Mouse (Mus musculus) kidney, embryonic 14.5 days (tissue): ENCODE measurements around the gene Ttc3. TPM values are rescaled to one million over a fixed set of nuclear protein-coding genes. Genes with fewer than 3 reads are reported as not detected.

ENCODE experiments used
- ATAC-seq: fragments of 200-750 bp; cut with Nextera tagmentation; 2 replicates; pipeline ENCODE4 v1.8.0; 2017; ENCODE audit warnings: moderate number of reproducible peaks, mild to moderate bottlenecking, moderate TSS enrichment, moderate library complexity; ENCODE audit not compliant: low FRiP score, low TSS enrichment
- H3K27ac ChIP-seq: fragments of 300-500 bp; sonication (generic); 2 replicates; pipeline ENCODE4 v1.5.1; 2014; ENCODE audit warnings: low read depth, mild to moderate bottlenecking, low read length, moderate library complexity, mixed read lengths
- H3K27me3 ChIP-seq: fragments of 300-500 bp; sonication (generic); 2 replicates; pipeline ENCODE4 v1.6.1; 2014; ENCODE audit warnings: mild to moderate bottlenecking, low read length; ENCODE audit not compliant: control insufficient read depth, insufficient read depth
- H3K36me3 ChIP-seq: fragments of 300-500 bp; sonication (generic); 2 replicates; pipeline ENCODE4 v1.6.1; 2014; ENCODE audit warnings: low read length, mixed read lengths; ENCODE audit not compliant: control insufficient read depth, insufficient read depth
- H3K4me1 ChIP-seq: fragments of 300-500 bp; sonication (generic); 2 replicates; pipeline ENCODE4 v1.6.1; 2014; ENCODE audit warnings: low read length, mixed read lengths; ENCODE audit not compliant: control insufficient read depth, insufficient read depth
- H3K4me2 ChIP-seq: fragments of 300-500 bp; sonication (generic); replicated peaks from 2 replicates; pipeline ENCODE4 v1.6.1; 2014; ENCODE audit warnings: low read depth, mild to moderate bottlenecking, low read length
- H3K4me3 ChIP-seq: fragments of 300-500 bp; sonication (generic); 2 replicates; pipeline ENCODE4 v1.5.1; 2014; ENCODE audit warnings: mild to moderate bottlenecking, low read length
- H3K9ac ChIP-seq: fragments of 300-500 bp; sonication (generic); 2 replicates; pipeline ENCODE4 v1.6.1; 2014; ENCODE audit warnings: low read depth, mild to moderate bottlenecking, low read length, moderate library complexity
- H3K9me3 ChIP-seq: fragments of 300-500 bp; sonication (generic); 2 replicates; pipeline ENCODE4 v1.6.1; 2016; ENCODE audit warnings: low read length; ENCODE audit not compliant: control insufficient read depth
- whole genome bisulfite sequencing: fragments of 180-500 bp; shearing (Covaris S2); extraction: QIAGEN DNeasy Blood & Tissue Kit; methylation state at CpG from one replicate; pipeline ENCODE4 v1.1.7; 2014; 5-methylcytosine and 5-hydroxymethylcytosine counted together
- polyA plus RNA-seq: library from polyadenylated mRNA; unstranded; fragments of >200 nt; fragmentation: Nextera tagmentation; extraction: Ambion mirVana; gene quantifications from 2 replicates; pipeline ENCODE4 v1.2.1, GENCODE M21; 2014

The Ttc3 gene
- polyA plus RNA-seq, 1 experiment from 2014 or later = 269 TPM

GRCm38 (mm10) chr16:94369596-94370172, 734 bp upstream of the Ttc3 start:
- H3K27me3 ChIP-seq = no peaks in the 10 kb centered on the region
- peak overlapping the region; percentile 69 for H3K4me3 ChIP-seq
- peaks cover 2% of the 10 kb centered on the region; the same call in 1 of the 2 replicates for H3K36me3 ChIP-seq
- no peak for ATAC-seq
- peak overlapping the region; percentile 92; the same call in 1 of the 2 replicates for H3K27ac ChIP-seq
- no peaks in the 10 kb centered on the region for H3K9me3 ChIP-seq
- WGBS = 8% methylated on average over 6 of the region's 6 CpGs
- H3K4me1 ChIP-seq = peaks cover 18% of the 10 kb centered on the region
- H3K4me2 ChIP-seq = peak overlapping the region; percentile 57
- peak overlapping the region; percentile 83 for H3K9ac ChIP-seq

- peaks cover 18% of the 10 kb centered on the region for H3K4me1 ChIP-seq
- H3K27ac ChIP-seq = peak overlapping the region; percentile 92
- peak overlapping the region; percentile 83 for H3K9ac ChIP-seq
- H3K4me3 ChIP-seq = peak overlapping the region; percentile 69
- peak overlapping the region; percentile 57 for H3K4me2 ChIP-seq
- no peaks in the 10 kb centered on the region for H3K27me3 ChIP-seq
- H3K36me3 ChIP-seq = peaks cover 2% of the 10 kb centered on the region; the same call in 1 of the 2 replicates
- under 1% methylated on average over 40 of the region's 43 CpGs for WGBS
- H3K9me3 ChIP-seq = no peaks in the 10 kb centered on the region
- ATAC-seq = peak; percentile 83
These were observed 490 bp downstream of the Ttc3 start for GRCm38 (mm10) chr16:94370915-94371300.

GRCm38 (mm10) chr16:94371301-94371931, 998 bp downstream of the Ttc3 start, which contains the start of gene Pigp:
Gene Pigp (minus strand): TSS chr16:94371842.
- ATAC-seq = peak; percentile 87
- peaks cover 2% of the 10 kb centered on the region; the same call in 1 of the 2 replicates for H3K36me3 ChIP-seq
- under 1% methylated on average over 43 of the region's 43 CpGs for WGBS
- peak within 1 kb of the TSS; percentile 92 for H3K27ac ChIP-seq
- H3K4me1 ChIP-seq = peaks cover 18% of the 10 kb centered on the region
- H3K4me2 ChIP-seq = peak within 1 kb of the TSS; percentile 57
- no peaks in the 10 kb centered on the region for H3K27me3 ChIP-seq
- H3K9me3 ChIP-seq = no peaks in the 10 kb centered on the region
- peak within 1 kb of the TSS; percentile 83 for H3K9ac ChIP-seq
- H3K4me3 ChIP-seq = peak within 1 kb of the TSS; percentile 69

GRCm38 (mm10) chr16:94379386-94379785, 9.0 kb downstream of the Ttc3 start:
- Histone ChIP-seq H3K36me3 (no peaks in the 10 kb centered on the region), H3K4me1 (0 out of 2 replicates have a peak, but pooled peaks cover 5% of the 10 kb centered on the region), H3K27ac (no peak overlapping the region), H3K9me3 (no peaks in the 10 kb centered on the region), H3K9ac (no peak overlapping the region), H3K27me3 (no peaks in the 10 kb centered on the region), H3K4me2 (no peak overlapping the region), H3K4me3 (no peak overlapping the region)
- no peak for ATAC-seq
- 83% methylated on average over 1 of the region's 1 CpGs for WGBS

- Histone ChIP-seq H3K27me3 (no peaks in the 10 kb centered on the region), H3K9me3 (no peaks in the 10 kb centered on the region), H3K4me3 (no peak overlapping the region), H3K27ac (no peak overlapping the region), H3K4me1 (0 out of 2 replicates have a peak, but pooled peaks cover 7% of the 10 kb centered on the region), H3K9ac (no peak overlapping the region), H3K36me3 (peaks cover 17% of the 10 kb centered on the region; the same call in 1 of the 2 replicates), H3K4me2 (no peak overlapping the region)
- ATAC-seq = no peak
- WGBS = 91% methylated on average over 3 of the region's 3 CpGs
These were observed 12.9 kb downstream of the Ttc3 start for GRCm38 (mm10) chr16:94383277-94383676.

GRCm38 (mm10) chr16:94387690-94388089, 17.3 kb downstream of the Ttc3 start:
- ATAC-seq = no peak
- no peak overlapping the region for H3K27ac ChIP-seq
- H3K9ac ChIP-seq = no peak overlapping the region
- H3K4me3 ChIP-seq = no peak overlapping the region
- H3K9me3 ChIP-seq = no peaks in the 10 kb centered on the region
- no peak overlapping the region for H3K4me2 ChIP-seq
- peaks cover 19% of the 10 kb centered on the region; the same call in 1 of the 2 replicates for H3K36me3 ChIP-seq
- H3K4me1 ChIP-seq = 0 out of 2 replicates have a peak, but pooled peaks cover 2% of the 10 kb centered on the region
- H3K27me3 ChIP-seq = no peaks in the 10 kb centered on the region
- WGBS = 94% methylated on average over 7 of the region's 7 CpGs

- Histone ChIP-seq H3K4me2 (no peak overlapping the region), H3K27me3 (no peaks in the 10 kb centered on the region), H3K36me3 (peaks cover 33% of the 10 kb centered on the region), H3K9ac (no peak overlapping the region), H3K4me3 (no peak overlapping the region), H3K27ac (no peak overlapping the region), H3K4me1 (no peaks in the 10 kb centered on the region), H3K9me3 (no peaks in the 10 kb centered on the region)
- 88% methylated on average over 4 of the region's 4 CpGs for WGBS
- no peak for ATAC-seq
These were observed 21.9 kb downstream of the Ttc3 start for GRCm38 (mm10) chr16:94392299-94392698.

- no peak overlapping the region for H3K4me3 ChIP-seq
These were observed 24.6 kb downstream of the Ttc3 start for GRCm38 (mm10) chr16:94395051-94395450.

GRCm38 (mm10) chr16:94396641-94397040, 26.2 kb downstream of the Ttc3 start:
- Histone ChIP-seq H3K27ac (no peak overlapping the region), H3K9me3 (no peaks in the 10 kb centered on the region), H3K27me3 (no peaks in the 10 kb centered on the region), H3K36me3 (peaks cover 27% of the 10 kb centered on the region), H3K9ac (no peak overlapping the region), H3K4me2 (no peak overlapping the region), H3K4me1 (peaks cover 8% of the 10 kb centered on the region), H3K4me3 (no peak overlapping the region)
- WGBS = 84% methylated on average over 7 of the region's 7 CpGs
- no peak for ATAC-seq

More at GRCm38 (mm10) chr16:94395051-94395450, 24.6 kb downstream of the Ttc3 start:
- H3K36me3 ChIP-seq = peaks cover 27% of the 10 kb centered on the region
- H3K4me2 ChIP-seq = no peak overlapping the region
- no peaks in the 10 kb centered on the region for H3K9me3 ChIP-seq
- no peaks in the 10 kb centered on the region for H3K4me1 ChIP-seq
- H3K9ac ChIP-seq = no peak overlapping the region
- ATAC-seq = no peak
- H3K27me3 ChIP-seq = no peaks in the 10 kb centered on the region
- 76% methylated on average over 3 of the region's 3 CpGs for WGBS
- no peak overlapping the region for H3K27ac ChIP-seq
